Mouse (Mus musculus) liver, embryonic 11.5 days (tissue): ENCODE measurements around the gene Sept10. TPM values are rescaled to one million over a fixed set of nuclear protein-coding genes. Genes with fewer than 3 reads are reported as not detected.
"Not testable (repeated sequence)": the region's sequence is repeated elsewhere in the genome, so short reads cannot be mapped to it uniquely, and the experiment has no call there.

Experiments
- ATAC-seq: fragments of 200-750 bp; cut with Nextera tagmentation; replicated peaks from 2 replicates; pipeline ENCODE4 v1.8.0; 2017; ENCODE audit warnings: moderate number of reproducible peaks, mild to moderate bottlenecking, moderate TSS enrichment, moderate library complexity; ENCODE audit not compliant: low FRiP score
- DNase-seq: peaks from one replicate; pipeline ENCODE4 v3.0.0-alpha.2; 2017; ENCODE audit warnings: low spot score
- H3K27ac ChIP-seq: fragments of 300-500 bp; sonication (generic); 2 replicates; pipeline ENCODE4 v1.5.1; 2014; ENCODE audit warnings: mild to moderate bottlenecking, low read depth, low read length, control low read depth
- H3K27me3 ChIP-seq: fragments of 300-500 bp; sonication (generic); replicated peaks from 2 replicates; pipeline ENCODE4 v1.6.1; 2014; ENCODE audit warnings: low read length, mixed read lengths; ENCODE audit not compliant: control insufficient read depth, insufficient read depth
- H3K36me3 ChIP-seq: fragments of 300-500 bp; sonication (generic); 2 replicates; pipeline ENCODE4 v1.6.1; 2014; ENCODE audit warnings: mild to moderate bottlenecking, low read length, moderate library complexity, mixed read lengths; ENCODE audit not compliant: control insufficient read depth, insufficient read depth
- H3K4me1 ChIP-seq: fragments of 300-500 bp; sonication (generic); replicated peaks from 2 replicates; pipeline ENCODE4 v1.6.1; 2014; ENCODE audit warnings: low read length, mixed read lengths; ENCODE audit not compliant: control insufficient read depth, insufficient read depth
- H3K4me2 ChIP-seq: fragments of 300-500 bp; sonication (generic); 2 replicates; pipeline ENCODE4 v1.6.1; 2014; ENCODE audit warnings: mild to moderate bottlenecking, control low read depth, moderate library complexity
- H3K4me3 ChIP-seq: fragments of 300-500 bp; sonication (generic); 2 replicates; pipeline ENCODE4 v1.5.1; 2014; ENCODE audit warnings: low read depth, low read length, control low read depth
- H3K9ac ChIP-seq: fragments of 300-500 bp; sonication (generic); 2 replicates; pipeline ENCODE4 v1.6.1; 2014; ENCODE audit warnings: low read depth, low read length, control low read depth
- H3K9me3 ChIP-seq: fragments of 300-500 bp; sonication (generic); 2 replicates; pipeline ENCODE4 v1.6.1; 2016; ENCODE audit warnings: low read length, inconsistent platforms, mixed read lengths; ENCODE audit not compliant: control insufficient read depth
- WGBS: fragments of 180-500 bp; shearing (Covaris S2); extraction: QIAGEN DNeasy Blood & Tissue Kit; methylation state at CpG from one replicate; pipeline ENCODE4 v1.1.7; 2014; 5-methylcytosine and 5-hydroxymethylcytosine counted together
- polyA plus RNA-seq: library from polyadenylated mRNA; unstranded; fragments of >200 nt; fragmentation: Nextera tagmentation; extraction: Ambion mirVana; gene quantifications from 2 replicates; pipeline ENCODE4 v1.2.1, GENCODE M21; 2014

Gene Sept10
- polyA plus RNA-seq, 1 experiment from 2014 or later, result 28.4 TPM

DNA sequence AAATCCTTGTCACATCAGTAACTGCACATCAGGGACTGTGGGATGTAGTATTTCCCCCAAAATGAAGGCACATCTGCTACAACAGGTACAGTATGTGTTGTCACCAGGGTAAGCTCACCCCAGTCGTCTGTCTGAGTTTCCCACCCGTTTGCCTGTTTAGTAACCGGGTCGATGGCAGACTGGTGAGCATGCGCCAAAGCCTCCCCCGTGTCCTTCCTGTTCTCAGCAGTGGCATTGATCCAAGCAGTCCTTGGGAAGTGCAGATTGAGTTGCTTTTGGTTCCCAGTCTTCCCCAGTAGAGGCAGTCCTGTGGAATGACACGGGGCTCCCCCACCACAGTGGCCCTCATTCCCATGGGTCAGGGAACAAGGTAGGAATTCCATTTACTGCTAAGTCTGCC is 111.3 kb downstream of the Sept10 start:
- Histone ChIP-seq H3K4me3 (no peak overlapping the region), H3K27me3 (no peaks in the 10 kb centered on the region), H3K4me2 (no peak overlapping the region), H3K9me3 (no peaks in the 10 kb centered on the region), H3K4me1 (no peaks in the 10 kb centered on the region), H3K9ac (no peak overlapping the region), H3K36me3 (no peaks in the 10 kb centered on the region), H3K27ac (no peak overlapping the region)
- no peak for DNase-seq
- 87% methylated on average over 7 of the region's 7 CpGs for WGBS
- no peak for ATAC-seq

DNA sequence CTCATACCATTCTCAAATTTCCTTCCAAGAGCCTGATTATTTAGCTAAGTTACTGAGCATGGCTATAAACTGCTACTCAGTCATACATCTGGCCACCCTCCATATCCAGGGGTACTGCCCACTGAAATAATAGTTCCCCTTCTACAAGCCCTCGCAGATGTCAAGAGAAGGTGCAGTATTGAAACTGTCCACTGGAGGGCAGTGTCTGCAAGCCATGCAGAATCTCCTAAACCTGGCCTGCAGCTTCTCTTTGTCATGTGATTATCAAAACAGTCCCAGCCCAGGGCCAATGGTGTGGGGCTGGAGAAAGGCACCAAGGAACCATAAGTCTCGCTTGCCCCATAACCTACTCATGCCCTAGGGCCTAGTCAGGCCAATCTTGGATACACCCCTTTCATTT is 112.6 kb downstream of the Sept10 start:
- H3K36me3 ChIP-seq, result no peaks in the 10 kb centered on the region
- no peaks in the 10 kb centered on the region for H3K9me3 ChIP-seq
- 33% methylated on average over 2 of the region's 2 CpGs for whole genome bisulfite sequencing
- H3K27ac ChIP-seq, result no peak overlapping the region
- no peak overlapping the region for H3K9ac ChIP-seq
- H3K4me3 ChIP-seq, result no peak overlapping the region
- H3K4me2 ChIP-seq, result no peak overlapping the region
- H3K27me3 ChIP-seq, result no peaks in the 10 kb centered on the region
- no peaks in the 10 kb centered on the region for H3K4me1 ChIP-seq
- ATAC-seq (no peak), DNase-seq (peak; percentile 57)

DNA sequence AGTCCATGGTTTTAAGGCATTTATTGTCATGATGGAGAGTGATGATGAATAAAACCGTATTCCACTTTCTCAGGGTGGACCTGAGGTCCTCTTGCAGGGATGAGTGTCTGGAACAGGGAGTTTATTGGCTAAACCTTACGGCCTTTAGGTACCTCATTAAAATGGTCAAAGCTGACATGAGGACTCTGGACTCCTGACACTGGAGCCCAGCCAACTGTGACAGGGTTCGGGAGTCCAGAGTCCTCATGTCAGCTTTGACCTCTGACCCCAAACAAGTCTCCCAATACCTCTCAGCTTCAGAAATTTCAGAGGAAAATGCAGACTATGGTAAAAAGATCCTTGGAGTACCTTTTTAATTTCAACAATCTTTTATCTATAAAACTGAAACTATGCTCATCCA is 115.0 kb downstream of the Sept10 start:
- 81% methylated on average over 3 of the region's 3 CpGs for WGBS
- Histone ChIP-seq H3K9me3 (no peaks in the 10 kb centered on the region), H3K36me3 (no peaks in the 10 kb centered on the region), H3K27ac (no peak overlapping the region), H3K4me2 (no peak overlapping the region), H3K4me1 (no peaks in the 10 kb centered on the region), H3K9ac (no peak overlapping the region), H3K4me3 (no peak overlapping the region), H3K27me3 (no peaks in the 10 kb centered on the region)
- ATAC-seq, result no peak
- DNase-seq, result no peak

DNA sequence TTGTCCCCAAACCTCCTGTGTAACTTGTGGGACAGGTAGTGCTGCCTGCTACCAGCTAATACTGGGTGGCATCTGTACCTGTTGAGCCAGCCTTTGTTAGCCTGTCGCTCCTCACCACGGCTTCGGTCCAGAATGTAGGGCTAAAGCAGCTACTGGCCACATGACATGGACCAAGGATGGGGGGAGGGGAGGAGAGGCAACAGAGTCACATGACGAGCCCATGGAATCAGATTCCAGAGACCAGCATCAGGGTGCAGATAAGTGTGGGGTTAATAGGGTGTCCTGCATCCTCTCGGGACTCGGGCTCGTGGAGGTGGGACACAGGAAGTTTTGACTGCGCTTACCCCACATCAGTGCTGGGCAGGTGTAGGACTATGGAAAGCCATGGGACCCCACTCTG is 115.8 kb downstream of the Sept10 start:
- Histone ChIP-seq H3K4me2 (no peak overlapping the region), H3K9ac (no peak overlapping the region), H3K4me1 (no peaks in the 10 kb centered on the region), H3K27ac (no peak overlapping the region), H3K9me3 (no peaks in the 10 kb centered on the region), H3K4me3 (no peak overlapping the region), H3K27me3 (no peaks in the 10 kb centered on the region), H3K36me3 (no peaks in the 10 kb centered on the region)
- no peak for DNase-seq
- ATAC-seq, result no peak
- 78% methylated on average over 8 of the region's 8 CpGs for whole genome bisulfite sequencing

DNA sequence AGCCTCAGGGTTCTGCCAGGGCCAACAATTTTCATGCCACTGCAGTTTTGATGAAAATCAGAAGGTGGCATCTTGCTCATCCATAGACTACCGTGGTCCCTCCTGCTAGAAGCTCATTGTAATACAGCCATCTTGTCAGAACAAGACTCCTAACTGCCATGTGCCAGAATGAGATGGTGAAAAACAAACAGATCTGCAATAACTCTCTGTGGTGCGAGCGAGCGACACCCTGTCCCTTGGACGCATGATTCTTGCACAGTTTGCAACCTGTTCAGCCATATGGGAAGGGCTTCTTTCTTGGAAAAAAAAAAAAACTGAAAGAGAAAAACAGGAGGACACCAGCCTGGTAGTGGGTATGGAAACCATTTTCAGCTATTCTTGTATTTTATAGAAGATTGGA is 117.0 kb downstream of the Sept10 start:
- Histone ChIP-seq H3K4me2 (no peak overlapping the region), H3K27me3 (no peaks in the 10 kb centered on the region), H3K36me3 (no peaks in the 10 kb centered on the region), H3K4me1 (no peaks in the 10 kb centered on the region), H3K9me3 (no peaks in the 10 kb centered on the region), H3K27ac (no peak overlapping the region), H3K9ac (no peak overlapping the region), H3K4me3 (no peak overlapping the region)
- ATAC-seq (no peak), DNase-seq (no peak)
- 87% methylated on average over 5 of the region's 5 CpGs for WGBS

DNA sequence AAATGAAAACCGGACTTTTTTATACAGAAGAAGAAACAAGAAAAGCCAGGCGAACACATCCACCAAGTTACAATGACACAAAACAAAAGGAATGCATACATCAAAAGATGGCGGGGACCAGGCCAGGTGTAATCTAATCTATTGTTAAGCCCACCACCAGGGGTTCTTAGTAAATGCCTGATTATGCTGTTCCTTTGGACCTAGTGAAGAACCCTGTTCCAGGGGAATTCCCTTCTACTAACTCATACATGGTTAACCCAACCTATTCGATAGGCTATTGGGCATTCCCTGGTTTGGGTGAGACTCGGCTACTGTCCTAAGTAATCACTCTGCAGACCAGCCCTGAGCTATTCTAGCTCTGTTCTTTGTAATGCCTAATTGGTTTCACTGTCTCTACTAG is 118.6 kb downstream of the Sept10 start:
- not testable (repeated sequence) for H3K4me3 ChIP-seq, DNase-seq, ATAC-seq, H3K4me2 ChIP-seq, H3K9me3 ChIP-seq, H3K4me1 ChIP-seq, H3K27ac ChIP-seq, H3K36me3 ChIP-seq, H3K9ac ChIP-seq, H3K27me3 ChIP-seq
- WGBS, result 85% methylated on average over 5 of the region's 5 CpGs

DNA sequence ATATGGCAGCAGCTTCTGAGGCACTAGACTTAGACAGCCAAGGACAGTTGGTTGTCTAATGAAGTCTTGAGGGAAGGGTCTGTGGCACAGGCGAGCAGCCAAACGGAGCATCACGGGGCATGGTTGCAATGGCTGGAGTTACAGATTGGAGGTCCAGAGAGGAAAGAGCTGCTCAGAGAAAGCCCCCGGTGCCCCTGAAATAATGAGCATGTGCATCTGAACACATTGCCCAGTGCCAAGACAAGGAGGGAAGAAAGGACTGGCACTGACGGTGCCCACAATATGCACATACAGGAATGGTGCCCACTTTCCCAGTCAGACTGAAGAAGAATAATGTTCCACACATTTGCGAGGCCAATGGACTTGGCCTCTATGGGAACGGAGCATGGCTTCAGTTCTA is 129.7 kb downstream of the Sept10 start:
- H3K36me3 ChIP-seq, result no peaks in the 10 kb centered on the region
- WGBS, result 90% methylated on average over 7 of the region's 7 CpGs

More for the DNA sequence above, 129.7 kb downstream of the Sept10 start:
- Histone ChIP-seq H3K27ac (no peak overlapping the region), H3K4me3 (no peak overlapping the region), H3K9ac (no peak overlapping the region), H3K9me3 (no peaks in the 10 kb centered on the region), H3K4me2 (no peak overlapping the region), H3K4me1 (no peaks in the 10 kb centered on the region), H3K27me3 (no peaks in the 10 kb centered on the region)
- DNase-seq (no peak), ATAC-seq (no peak)

Other genes starting within 250 kb of the Sept10 start
- gene Sowahc, start 106 bp upstream of the Sept10 start, polyA plus RNA-seq, result 3.6 and 4.5 TPM in 2 replicates
- 60.6 and 61.1 TPM in 2 replicates for gene P4ha1, start 101.4 kb upstream of the Sept10 start, polyA plus RNA-seq
- 9.2 and 10.1 TPM in 2 replicates for gene Gm10273, start 173.8 kb upstream of the Sept10 start, polyA plus RNA-seq
- 45.7 and 46.7 TPM in 2 replicates for gene Pla2g12b, start 181.8 kb upstream of the Sept10 start, polyA plus RNA-seq
- gene Oit3, start 219.9 kb upstream of the Sept10 start, polyA plus RNA-seq, result 43.2 and 45.7 TPM in 2 replicates